Mouse (Mus musculus): ENCODE measurements around the gene Btla.

Gene Btla

GRCm38 (mm10) chr16:45223648-45224388 is at the start of gene Btla:
TSS of gene Btla (plus strand) at chr16:45224315.
- DNase-seq (ENCODE audit: low spot score), result no peak

GRCm38 (mm10) chr16:45178552-45178951 is 45.6 kb upstream of the Btla start:
- DNase-seq (ENCODE audit: low spot score), result no peak

- DNase-seq (ENCODE audit: low spot score), result no peak
These were observed 42.3 kb upstream of the Btla start for GRCm38 (mm10) chr16:45181824-45182223.

- peak; percentile 85 for DNase-seq (ENCODE audit: low spot score)
These were observed 31.5 kb upstream of the Btla start for GRCm38 (mm10) chr16:45192613-45193012.

GRCm38 (mm10) chr16:45196816-45197215 is 27.3 kb upstream of the Btla start:
- DNase-seq (ENCODE audit: low spot score), result peak; percentile 70

GRCm38 (mm10) chr16:45201395-45201794 is 22.7 kb upstream of the Btla start:
- no peak for DNase-seq (ENCODE audit: low spot score)

GRCm38 (mm10) chr16:45204438-45204837 is 19.7 kb upstream of the Btla start:
- no peak for DNase-seq (ENCODE audit: low spot score)

GRCm38 (mm10) chr16:45204859-45205670 is 19.1 kb upstream of the Btla start:
- no peak for DNase-seq (ENCODE audit: low spot score)

GRCm38 (mm10) chr16:45222016-45222415 is 2.1 kb upstream of the Btla start:
- no peak for DNase-seq (ENCODE audit: low spot score)

GRCm38 (mm10) chr16:45222771-45223170 is 1.3 kb upstream of the Btla start:
- DNase-seq (ENCODE audit: low spot score), result no peak

- no peak for DNase-seq (ENCODE audit: low spot score)
These were observed 405 bp downstream of the Btla start for GRCm38 (mm10) chr16:45224431-45225008.

GRCm38 (mm10) chr16:45227002-45227401 is 2.9 kb downstream of the Btla start:
- no peak for DNase-seq (ENCODE audit: low spot score)

- DNase-seq (ENCODE audit: low spot score), result no peak
These were observed 7.2 kb downstream of the Btla start for GRCm38 (mm10) chr16:45231296-45231695.

- no peak for DNase-seq (ENCODE audit: low spot score)
These were observed 8.9 kb downstream of the Btla start for GRCm38 (mm10) chr16:45233007-45233406.

- no peak for DNase-seq (ENCODE audit: low spot score)
These were observed 18.6 kb downstream of the Btla start for GRCm38 (mm10) chr16:45242700-45243099.

- no peak for DNase-seq (ENCODE audit: low spot score)
These were observed 20.9 kb downstream of the Btla start for GRCm38 (mm10) chr16:45244930-45245472.

- no peak for DNase-seq (ENCODE audit: low spot score)
These were observed 25.6 kb downstream of the Btla start for GRCm38 (mm10) chr16:45249761-45250160.

- DNase-seq (ENCODE audit: low spot score), result no peak
These were observed 26.2 kb downstream of the Btla start for GRCm38 (mm10) chr16:45250317-45250716.

GRCm38 (mm10) chr16:45251773-45252413 is 27.8 kb downstream of the Btla start:
- DNase-seq (ENCODE audit: low spot score), result no peak

- DNase-seq (ENCODE audit: low spot score), result no peak
These were observed 31.2 kb downstream of the Btla start for GRCm38 (mm10) chr16:45255183-45255861.

GRCm38 (mm10) chr16:45256895-45257294 is 32.8 kb downstream of the Btla start:
- DNase-seq (ENCODE audit: low spot score), result no peak

- no peak for DNase-seq (ENCODE audit: low spot score)
These were observed 33.5 kb downstream of the Btla start for GRCm38 (mm10) chr16:45257567-45257966.

Measured in testis, postnatal 10 days (tissue).